Mouse (Mus musculus): ENCODE data around the gene Tab1.

GRCm38 (mm10) chr15:80137945-80138791 is 5.2 kb downstream of the Tab1 start:
- no peak for TF ChIP-seq ZC3H11A (IDR thresholded peaks at IDR 0.05; ENCODE audit: borderline replicate concordance, low read depth, low read length)
- no peak for TF ChIP-seq MAFK (IDR thresholded peaks at IDR 0.05; ENCODE audit: insufficient read depth, low read depth, low read length)
- no peak for TF ChIP-seq HCFC1 (IDR thresholded peaks at IDR 0.05; ENCODE audit: borderline replicate concordance, insufficient read depth, low read length)
- TF ChIP-seq ZNF384 (IDR thresholded peaks at IDR 0.05; ENCODE audit: low read depth, low read length), result no peak

Data from ES-E14 (cell line).